Mouse (Mus musculus) thymus, adult 2 months (tissue): ENCODE measurements around the gene Dhrs7c. TPM values are rescaled to one million over a fixed set of nuclear protein-coding genes. Genes with fewer than 3 reads are reported as not detected.

Experiments
- DNase-seq: peaks from one replicate; pipeline ENCODE4 v3.0.0; 2021
- H3K27ac ChIP-seq: fragments of 200-500 bp; 2 replicates; pipeline ENCODE4 v1.5.1; 2012; ENCODE audit warnings: low read length, control low read depth; ENCODE audit not compliant: control insufficient read depth, insufficient read depth
- H3K27me3 ChIP-seq: fragments of 200-500 bp; 2 replicates; pipeline ENCODE4 v1.6.1; 2012; ENCODE audit warnings: mild to moderate bottlenecking, low read length, moderate library complexity, mixed read lengths; ENCODE audit not compliant: control insufficient read depth, insufficient read depth
- H3K36me3 ChIP-seq: fragments of 200-500 bp; 2 replicates; pipeline ENCODE4 v1.6.1; 2012; ENCODE audit warnings: mild to moderate bottlenecking, low read length, moderate library complexity; ENCODE audit not compliant: control insufficient read depth, insufficient read depth
- H3K4me1 ChIP-seq: fragments of 200-500 bp; replicated peaks from 2 replicates; pipeline ENCODE4 v1.6.1; 2012; ENCODE audit warnings: low read length; ENCODE audit not compliant: control insufficient read depth, insufficient read depth
- H3K4me3 ChIP-seq: fragments of 200-500 bp; 2 replicates; pipeline ENCODE4 v1.5.1; 2012; ENCODE audit warnings: mild to moderate bottlenecking, low read length, control low read depth, moderate library complexity; ENCODE audit not compliant: control insufficient read depth, insufficient read depth
- CTCF ChIP-seq: fragments of 200-500 bp; IDR thresholded peaks from 2 replicates; pipeline ENCODE4 v1.5.1; 2012; ENCODE audit warnings: mild to moderate bottlenecking, control low read depth, low read length, moderate library complexity, borderline replicate concordance; ENCODE audit not compliant: control insufficient read depth, poor library complexity, insufficient read depth; ENCODE audit errors: extremely low read depth
- POLR2A ChIP-seq: fragments of 200-500 bp; IDR thresholded peaks from 2 replicates; pipeline ENCODE4 v1.6.1; 2012; ENCODE audit warnings: mild to moderate bottlenecking, low read length, control low read depth, moderate library complexity; ENCODE audit not compliant: control insufficient read depth, poor library complexity, insufficient read depth; ENCODE audit errors: extremely low read depth
- WGBS: fragments of 180-500 bp; shearing (Covaris S2); methylation state at CpG from one replicate; pipeline ENCODE4 v1.1.7; 2018; 5-methylcytosine and 5-hydroxymethylcytosine counted together
- polyA plus RNA-seq: library from polyadenylated mRNA; depleted of rRNA; stranded (reverse); fragments of >200 nt; gene quantifications from 2 replicates; pipeline ENCODE4 v1.2.3, GENCODE M21; 2012

Dhrs7c gene
- polyA plus RNA-seq, 1 experiment, result 8.7 TPM

DNA sequence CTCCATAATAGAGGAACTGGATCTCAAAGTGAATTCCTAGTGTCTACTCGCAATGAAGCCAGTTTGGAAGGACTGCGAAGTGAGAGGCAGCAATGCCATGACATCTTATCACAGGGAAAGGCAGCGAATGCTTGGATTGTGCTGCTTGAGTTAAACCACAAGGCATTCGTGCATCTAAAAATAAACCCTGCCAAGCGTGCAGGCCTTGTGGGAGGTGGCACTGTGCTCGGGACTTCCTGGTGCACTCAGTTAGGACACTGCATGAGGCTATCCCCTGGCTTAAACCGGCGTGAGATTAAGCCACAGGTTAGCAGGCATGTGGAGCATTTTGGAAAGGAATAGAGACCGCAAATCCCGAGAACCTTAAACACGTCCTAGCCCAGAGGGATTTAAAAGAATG is 7.8 kb upstream of the Dhrs7c start:
- no peak for TF ChIP-seq CTCF
- TF ChIP-seq POLR2A, result no peak
- Histone ChIP-seq H3K27me3 (no peaks in the 10 kb centered on the region), H3K36me3 (no peaks in the 10 kb centered on the region), H3K4me3 (no peak overlapping the region), H3K4me1 (no peaks in the 10 kb centered on the region), H3K27ac (no peak overlapping the region)
- DNase-seq, result no peak
- 44% methylated on average over 11 of the region's 11 CpGs for WGBS

DNA sequence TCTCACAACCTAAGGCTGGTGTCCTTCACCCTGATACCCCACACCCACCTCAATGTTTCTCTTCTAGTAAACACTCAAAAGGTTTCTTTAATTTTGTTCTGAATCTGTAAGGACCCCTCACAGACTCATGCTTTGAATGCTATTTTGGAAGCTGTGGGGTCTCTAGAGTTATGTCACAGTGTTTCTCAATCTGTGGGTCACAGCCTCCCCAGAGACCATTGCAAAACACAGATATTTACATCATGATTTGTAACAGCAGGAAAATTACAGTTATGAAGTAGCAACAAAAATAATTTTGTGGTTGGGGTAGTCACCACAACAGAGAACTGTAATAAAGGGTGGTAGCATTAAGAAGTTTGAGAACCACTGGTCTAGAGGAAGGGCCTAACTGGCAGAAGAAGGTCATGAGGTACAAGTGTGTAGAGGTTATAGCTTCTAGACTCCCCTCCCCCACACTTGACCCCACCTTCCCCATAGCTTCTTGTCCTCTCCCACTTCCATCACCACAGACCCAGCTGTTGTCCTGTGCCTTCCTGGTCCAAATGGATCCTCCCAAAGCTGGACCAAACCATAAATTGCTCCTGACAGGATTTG is 2.2 kb downstream of the Dhrs7c start:
- H3K36me3 ChIP-seq, result no peaks in the 10 kb centered on the region
- no peak overlapping the region for H3K4me3 ChIP-seq
- no peak overlapping the region for H3K27ac ChIP-seq
- no peak for DNase-seq
- no peaks in the 10 kb centered on the region for H3K27me3 ChIP-seq
- H3K4me1 ChIP-seq, result no peaks in the 10 kb centered on the region
- TF ChIP-seq CTCF (no peak), POLR2A (no peak)

- Histone ChIP-seq H3K36me3 (no peaks in the 10 kb centered on the region), H3K27me3 (no peaks in the 10 kb centered on the region), H3K4me1 (no peaks in the 10 kb centered on the region), H3K4me3 (no peak overlapping the region), H3K27ac (no peak overlapping the region)
- WGBS, result 87% methylated on average over 8 of the region's 8 CpGs
- no peak for TF ChIP-seq CTCF
- TF ChIP-seq POLR2A, result no peak
- DNase-seq, result no peak
These were observed 3.2 kb downstream of the Dhrs7c start for GRCm38 (mm10) chr11:67801169-67801568.

GRCm38 (mm10) chr11:67805538-67805937 is 7.6 kb downstream of the Dhrs7c start:
- no peaks in the 10 kb centered on the region for H3K36me3 ChIP-seq
- DNase-seq, result no peak
- H3K27ac ChIP-seq, result no peak overlapping the region
- no peaks in the 10 kb centered on the region for H3K4me1 ChIP-seq
- TF ChIP-seq CTCF, result no peak
- TF ChIP-seq POLR2A, result no peak
- H3K27me3 ChIP-seq, result no peaks in the 10 kb centered on the region
- WGBS, result 91% methylated on average over 1 of the region's 1 CpGs
- no peak overlapping the region for H3K4me3 ChIP-seq

DNA sequence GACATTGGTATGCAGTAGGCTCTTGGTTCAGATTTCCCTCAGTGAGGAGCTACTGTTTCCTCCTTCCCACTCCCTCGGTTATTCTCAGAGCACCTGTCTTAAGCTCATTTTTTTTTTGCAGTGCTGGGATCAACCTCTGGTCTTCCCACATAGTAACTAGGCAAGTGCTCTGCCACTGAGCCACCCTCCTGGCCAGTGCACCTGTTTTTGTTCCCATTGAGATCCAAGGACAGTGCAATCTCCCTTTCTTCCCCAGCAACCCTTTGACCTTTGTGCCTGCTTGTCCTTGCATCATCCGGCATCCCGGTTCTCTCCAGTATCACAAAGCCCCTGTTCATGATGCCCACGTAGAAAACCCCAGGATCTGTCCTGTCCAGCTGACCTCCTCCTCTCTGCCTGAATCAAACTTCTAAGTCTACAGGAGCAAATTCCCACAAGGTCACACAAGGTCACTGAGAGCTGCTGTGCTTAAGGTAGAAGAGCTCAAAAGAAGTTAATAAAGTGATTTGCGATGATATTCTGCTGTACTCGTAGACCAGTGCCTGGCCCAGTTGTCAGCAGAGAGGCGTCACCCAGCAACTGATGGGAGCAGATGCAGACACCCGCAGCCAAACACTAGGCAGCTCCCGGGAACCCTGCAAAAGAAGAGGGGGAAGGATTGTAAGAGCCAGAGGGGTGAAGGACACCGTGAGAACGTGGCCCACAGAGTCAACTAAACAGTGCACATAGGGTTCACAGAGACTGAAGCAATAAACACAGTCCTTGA is 9.0 kb downstream of the Dhrs7c start:
- Histone ChIP-seq H3K27me3 (no peaks in the 10 kb centered on the region), H3K36me3 (no peaks in the 10 kb centered on the region), H3K4me1 (no peaks in the 10 kb centered on the region), H3K27ac (no peak overlapping the region), H3K4me3 (no peak overlapping the region)
- DNase-seq, result no peak
- 94% methylated on average over 11 of the region's 11 CpGs for WGBS
- no peak for TF ChIP-seq CTCF
- TF ChIP-seq POLR2A, result no peak

- TF ChIP-seq CTCF (no peak), POLR2A (no peak)
These were observed 10.1 kb downstream of the Dhrs7c start for GRCm38 (mm10) chr11:67808051-67808450.

DNA sequence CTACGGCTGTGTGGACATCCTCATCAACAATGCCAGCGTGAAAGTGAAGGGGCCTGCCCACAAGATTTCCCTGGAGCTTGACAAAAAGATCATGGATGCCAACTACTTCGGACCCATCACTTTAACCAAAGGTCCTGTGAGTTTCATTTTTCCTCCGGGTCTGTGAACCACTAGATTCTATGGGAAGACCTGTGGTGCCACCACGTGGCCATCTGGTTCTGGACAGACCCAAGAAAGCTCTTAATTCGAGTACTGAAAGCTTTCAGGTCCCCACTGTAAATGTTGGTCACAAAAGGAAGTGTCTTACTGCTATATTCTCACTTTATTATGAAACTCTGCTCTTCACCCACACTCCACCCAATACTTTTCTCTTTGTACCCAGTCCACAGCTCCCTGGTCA is 13.5 kb downstream of the Dhrs7c start:
- DNase-seq, result no peak
- no peaks in the 10 kb centered on the region for H3K27me3 ChIP-seq
- no peak overlapping the region for H3K4me3 ChIP-seq
- no peaks in the 10 kb centered on the region for H3K4me1 ChIP-seq
- 64% methylated on average over 6 of the region's 6 CpGs for WGBS
- no peak for TF ChIP-seq CTCF
- TF ChIP-seq POLR2A, result no peak
- no peaks in the 10 kb centered on the region for H3K36me3 ChIP-seq
- H3K27ac ChIP-seq, result no peak overlapping the region

More at GRCm38 (mm10) chr11:67808051-67808450, 10.1 kb downstream of the Dhrs7c start:
- Histone ChIP-seq H3K4me3 (no peak overlapping the region), H3K36me3 (no peaks in the 10 kb centered on the region), H3K27me3 (no peaks in the 10 kb centered on the region), H3K4me1 (no peaks in the 10 kb centered on the region), H3K27ac (no peak overlapping the region)
- WGBS, result 87% methylated on average over 5 of the region's 5 CpGs
- no peak for DNase-seq
